Comparison of ENCODE assay signal across 12 mouse cellular contexts in genomic region chr10:56963215-56963614, GRCm38 (mm10).
DNase-seq lines count a peak whose midpoint lies in the region; ATAC-seq and TF ChIP-seq lines count a peak whose summit lies in the region.
"Had no signal": no experiment of that assay in that cellular context is flagged by ENCODE, and none has a peak within 500 bp of the region (broad histone marks: within the 10 kb centered on the region; RNA-seq: fewer than 3 reads in every experiment).

No protein-coding gene starts in this region.

- no peak overlapping the region for H3K4me3 ChIP-seq in embryonic facial prominence, embryonic 14.5 days (ENCODE audit: low read depth, low read length)
- H3K4me3 ChIP-seq in embryonic facial prominence, embryonic 10.5 days, result no peak overlapping the region
- no peak overlapping the region for H3K4me3 ChIP-seq in layer of hippocampus, adult 2 months
- H3K4me3 ChIP-seq: forebrain, embryonic 13.5 days; liver, embryonic 13.5 days; neural tube, embryonic 15.5 days had no signal

- no peak for TF ChIP-seq CTCF in layer of hippocampus, adult 2 months (conservative IDR thresholded peaks at IDR 0.05)

- H3K9ac ChIP-seq in embryonic facial prominence, embryonic 14.5 days (ENCODE audit: low read depth, low read length), result no peak overlapping the region
- H3K9ac ChIP-seq: forebrain, embryonic 13.5 days; liver, embryonic 13.5 days; neural tube, embryonic 15.5 days had no signal

- no peaks in the 10 kb centered on the region for H3K4me1 ChIP-seq in embryonic facial prominence, embryonic 14.5 days (ENCODE audit: control insufficient read depth, insufficient read depth, low read length)
- no peaks in the 10 kb centered on the region; the same call in 1 of the 2 replicates for H3K4me1 ChIP-seq in embryonic facial prominence, embryonic 10.5 days
- H3K4me1 ChIP-seq: liver, embryonic 13.5 days; neural tube, embryonic 15.5 days had no signal

- H3K4me2 ChIP-seq in embryonic facial prominence, embryonic 14.5 days (ENCODE audit: low read depth, low read length), result no peak overlapping the region
- H3K4me2 ChIP-seq: forebrain, embryonic 13.5 days; liver, embryonic 13.5 days; neural tube, embryonic 15.5 days had no signal

- 48% methylated on average over 3 of the region's 3 CpGs for WGBS in embryonic facial prominence, embryonic 14.5 days
- WGBS in embryonic facial prominence, embryonic 10.5 days, result 83% methylated on average over 3 of the region's 3 CpGs

- no peak for ATAC-seq in embryonic facial prominence, embryonic 14.5 days (ENCODE audit: low read depth)

- DNase-seq in embryonic facial prominence, embryonic 14.5 days (ENCODE audit: low spot score), result peak; percentile 40
- no peak for DNase-seq in embryonic facial prominence, embryonic 10.5 days (ENCODE audit: low spot score)
- DNase-seq in layer of hippocampus, adult 2 months (ENCODE audit: low spot score in 2 of 2), result no peak
- DNase-seq in layer of hippocampus, postnatal 25 days (ENCODE audit: extremely low spot score in 1 of 2, low spot score in 1 of 2), result no peak
- DNase-seq in kidney, postnatal 10 days, result peak; percentile 49
- DNase-seq in lung, postnatal 25 days (ENCODE audit: low spot score), result peak; percentile 53
- no peak for DNase-seq in spleen, postnatal 36 days (ENCODE audit: low spot score in 2 of 2)
- no peak for DNase-seq in left cerebral cortex, adult 11 months (ENCODE audit: low spot score)
- DNase-seq: cerebellum, adult 11-12 months; liver, embryonic 13.5 days had no signal

- H3K27ac ChIP-seq in embryonic facial prominence, embryonic 14.5 days (replicated peaks; ENCODE audit: low read depth, low read length), result no peak overlapping the region
- no peak overlapping the region for H3K27ac ChIP-seq in embryonic facial prominence, embryonic 10.5 days (replicated peaks)
- H3K27ac ChIP-seq in layer of hippocampus, adult 2 months, result peak overlapping the region; percentile 91
- H3K27ac ChIP-seq: forebrain, embryonic 13.5 days; liver, embryonic 13.5 days; neural tube, embryonic 15.5 days had no signal

- H3K36me3 ChIP-seq in embryonic facial prominence, embryonic 14.5 days (ENCODE audit: control insufficient read depth, insufficient read depth, low read length), result no peaks in the 10 kb centered on the region
- no peaks in the 10 kb centered on the region for H3K36me3 ChIP-seq in embryonic facial prominence, embryonic 10.5 days (replicated peaks)
- H3K36me3 ChIP-seq: liver, embryonic 13.5 days; neural tube, embryonic 15.5 days had no signal

- no peaks in the 10 kb centered on the region for H3K27me3 ChIP-seq in embryonic facial prominence, embryonic 14.5 days (replicated peaks; ENCODE audit: control insufficient read depth, insufficient read depth, low read length)
- no peaks in the 10 kb centered on the region for H3K27me3 ChIP-seq in embryonic facial prominence, embryonic 10.5 days (replicated peaks; ENCODE audit: low read depth, poor library complexity, severe bottlenecking)
- H3K27me3 ChIP-seq: forebrain, embryonic 13.5 days; liver, embryonic 13.5 days; neural tube, embryonic 15.5 days had no signal

- no peaks in the 10 kb centered on the region for H3K9me3 ChIP-seq in embryonic facial prominence, embryonic 14.5 days (ENCODE audit: control insufficient read depth, low read length)
- no peaks in the 10 kb centered on the region for H3K9me3 ChIP-seq in embryonic facial prominence, embryonic 10.5 days
- H3K9me3 ChIP-seq: forebrain, embryonic 13.5 days; liver, embryonic 13.5 days; neural tube, embryonic 15.5 days had no signal

Comparison
In these comparisons a context has a peak if more than half of its experiments do, and no peak if none do; other contexts are left out.
1. DNase-seq: peak in embryonic facial prominence, embryonic 14.5 days (single experiment), kidney, postnatal 10 days (single experiment) and lung, postnatal 25 days (single experiment); none in embryonic facial prominence, embryonic 10.5 days (single experiment), layer of hippocampus, adult 2 months (0 of 2), layer of hippocampus, postnatal 25 days (0 of 2), spleen, postnatal 36 days (0 of 2) and left cerebral cortex, adult 11 months (single experiment).